ENCODE assay signal across 21 mouse cellular contexts in the genomic region with DNA sequence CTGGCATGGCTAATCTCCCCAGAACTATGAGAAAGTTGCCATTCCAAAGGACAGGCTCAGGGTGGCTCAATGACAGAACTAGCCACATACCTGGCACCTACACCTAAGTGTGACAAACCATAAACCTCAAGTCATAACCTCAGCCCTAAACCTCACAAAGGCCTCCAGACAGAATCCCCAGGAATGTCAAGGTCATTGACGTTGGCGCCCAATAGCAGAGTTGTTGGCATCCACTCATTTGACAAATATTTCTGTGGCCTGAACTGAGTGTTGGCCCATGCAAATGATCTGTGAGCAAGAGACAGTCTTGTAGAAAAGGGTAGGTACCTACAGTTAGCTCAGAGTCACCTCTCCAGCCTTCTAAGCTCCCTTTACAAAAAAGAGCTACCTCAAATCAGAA.
"Had no signal": no experiment of that assay in that cellular context is flagged by ENCODE, and none has a peak within 500 bp of the region (broad histone marks: within the 10 kb centered on the region; RNA-seq: fewer than 3 reads in every experiment).

No protein-coding gene starts in this region.

- H3K4me1 ChIP-seq: heart, embryonic 13.5 days; heart, embryonic 15.5 days; hindbrain, embryonic 13.5 days; hindbrain, embryonic 15.5 days; kidney, embryonic 15.5 days; limb, embryonic 13.5 days; limb, embryonic 15.5 days; liver, embryonic 12.5 days had no signal

- ATAC-seq: hindbrain, postnatal 0 days; intestine, embryonic 16.5 days; liver, embryonic 12.5 days had no signal

- H3K4me2 ChIP-seq: heart, embryonic 11.5 days; heart, embryonic 13.5 days; heart, embryonic 15.5 days; hindbrain, embryonic 13.5 days; hindbrain, embryonic 15.5 days; kidney, embryonic 15.5 days; limb, embryonic 13.5 days; limb, embryonic 15.5 days; liver, embryonic 12.5 days had no signal

- H3K27me3 ChIP-seq: heart, embryonic 13.5 days; heart, embryonic 15.5 days; hindbrain, embryonic 13.5 days; hindbrain, embryonic 15.5 days; kidney, embryonic 15.5 days; limb, embryonic 15.5 days had no signal

- H3K4me3 ChIP-seq: heart, adult 2 months; heart, embryonic 13.5 days; heart, embryonic 15.5 days; hindbrain, embryonic 13.5 days; hindbrain, embryonic 15.5 days; kidney, embryonic 15.5 days; layer of hippocampus, adult 2 months; limb, embryonic 13.5 days; limb, embryonic 15.5 days; liver, embryonic 12.5 days had no signal

- H3K9ac ChIP-seq: heart, embryonic 13.5 days; heart, embryonic 15.5 days; hindbrain, embryonic 13.5 days; hindbrain, embryonic 15.5 days; kidney, embryonic 15.5 days; limb, embryonic 13.5 days; limb, embryonic 15.5 days; liver, embryonic 12.5 days; liver, embryonic 14.5 days had no signal

- H3K36me3 ChIP-seq: heart, embryonic 13.5 days; heart, embryonic 15.5 days; hindbrain, embryonic 13.5 days; hindbrain, embryonic 15.5 days; kidney, embryonic 15.5 days; limb, embryonic 13.5 days; limb, embryonic 15.5 days; liver, embryonic 12.5 days had no signal

- H3K27ac ChIP-seq: heart, adult 2 months; heart, embryonic 13.5 days; heart, embryonic 15.5 days; hindbrain, embryonic 13.5 days; hindbrain, embryonic 15.5 days; hindbrain, postnatal 0 days; kidney, embryonic 15.5 days; layer of hippocampus, adult 2 months; limb, embryonic 13.5 days; limb, embryonic 15.5 days; liver, embryonic 12.5 days; liver, embryonic 14.5 days had no signal

- H3K9me3 ChIP-seq: heart, embryonic 13.5 days; heart, embryonic 15.5 days; hindbrain, embryonic 15.5 days; kidney, embryonic 15.5 days; limb, embryonic 13.5 days; limb, embryonic 15.5 days; liver, embryonic 12.5 days had no signal

- DNase-seq: gastrocnemius, postnatal 14 days; gastrocnemius, postnatal 36 days; heart, adult 11 months; heart, adult 2 months; heart, postnatal 14 days; heart, postnatal 36 days; kidney, postnatal 14 days; left cerebral cortex, postnatal 4 days had no signal
